Mouse (Mus musculus) right cerebral cortex, adult 18-20 months (tissue): ENCODE data around the gene Soga1.
A peak's percentile ranks its signal among the peaks of the same experiment; 100 is the strongest.

Experiments used
- DNase-seq: peaks from one replicate; pipeline ENCODE4 v3.0.0; 2022; ENCODE audit warnings: mixed read lengths

Soga1 gene

GRCm38 (mm10) chr2:157078059-157078792, 828 bp downstream of the Soga1 start:
- no peak for DNase-seq

- DNase-seq: peak; percentile 71
Measured at GRCm38 (mm10) chr2:157077641-157078058, 1.4 kb downstream of the Soga1 start.

GRCm38 (mm10) chr2:157077160-157077559, 1.9 kb downstream of the Soga1 start:
- no peak for DNase-seq

GRCm38 (mm10) chr2:157076585-157076984, 2.5 kb downstream of the Soga1 start:
- DNase-seq: no peak

GRCm38 (mm10) chr2:157075685-157076084, 3.4 kb downstream of the Soga1 start:
- DNase-seq: no peak

DNA sequence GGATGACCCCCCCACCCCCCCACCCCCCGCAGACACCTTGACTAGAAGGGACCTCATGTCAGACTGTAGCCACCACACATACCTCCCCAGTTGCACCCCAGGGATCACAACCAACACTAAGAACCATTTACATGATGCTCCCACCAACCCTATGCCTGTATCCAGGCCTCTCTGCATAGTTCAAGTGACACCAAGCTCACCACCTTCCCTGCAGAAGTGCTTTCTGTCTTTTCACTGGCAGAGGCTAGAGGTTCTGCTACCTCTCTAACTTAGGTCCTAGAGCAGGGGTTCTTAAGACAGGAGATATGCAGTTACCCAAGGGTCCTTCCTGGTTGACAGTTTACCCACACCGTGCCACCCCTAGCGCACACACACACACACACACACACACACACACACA, 3.8 kb downstream of the Soga1 start:
- DNase-seq: no peak

DNA sequence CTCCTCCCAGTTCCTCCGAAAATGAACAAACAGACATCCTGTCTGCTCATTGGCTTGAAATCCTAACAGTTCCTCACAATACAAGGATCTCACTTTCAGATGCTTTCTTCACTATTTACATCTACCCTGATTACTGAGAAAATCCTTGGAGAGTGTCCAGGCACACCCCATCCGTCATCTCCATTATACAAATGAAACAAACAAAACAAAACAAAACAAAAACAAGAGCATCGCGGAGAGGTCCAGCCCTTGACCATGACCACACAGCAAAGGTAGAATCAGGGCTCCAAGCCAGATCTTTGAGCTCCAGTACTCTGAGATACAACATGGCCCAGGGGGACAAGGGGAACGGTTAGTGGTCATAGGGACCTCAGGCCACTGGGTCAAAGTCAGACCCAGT, 4.3 kb downstream of the Soga1 start:
- DNase-seq: no peak

- DNase-seq: no peak
Measured at GRCm38 (mm10) chr2:157074186-157074724, 4.8 kb downstream of the Soga1 start.

DNA sequence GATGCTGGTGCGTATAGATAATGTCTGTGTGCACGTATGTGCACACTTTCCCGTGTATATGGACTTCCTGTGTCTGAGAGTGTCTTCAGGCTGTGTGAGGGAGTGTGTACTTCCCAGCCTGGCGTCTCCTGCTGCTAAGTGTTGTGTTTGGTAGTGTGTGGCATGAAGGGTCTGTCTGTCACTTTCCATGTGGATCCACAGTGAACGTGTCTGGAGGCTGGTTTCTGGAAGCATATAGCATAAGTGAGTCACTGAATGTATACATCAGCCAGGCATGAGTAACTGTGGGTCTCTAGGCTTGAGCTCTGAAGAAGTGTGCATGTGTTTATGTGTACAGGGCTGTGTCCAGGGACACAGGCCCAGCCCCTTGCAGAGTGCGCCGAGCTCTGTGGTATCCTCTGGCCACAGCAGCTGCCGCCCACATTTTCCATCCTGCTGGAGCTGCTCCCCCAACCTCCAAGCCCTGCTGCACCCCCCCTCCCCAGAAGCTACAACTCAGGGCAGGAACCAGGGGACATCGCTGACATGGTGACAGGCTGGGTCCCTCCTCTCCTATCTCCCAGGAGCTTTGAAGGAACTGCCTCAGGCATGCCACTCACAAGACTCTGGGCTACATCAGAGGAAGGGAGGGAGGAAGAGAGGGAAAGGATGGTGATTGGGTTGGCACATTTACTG, 5.5 kb downstream of the Soga1 start:
- DNase-seq: no peak

GRCm38 (mm10) chr2:157072316-157072990, 6.6 kb downstream of the Soga1 start:
- DNase-seq: no peak

GRCm38 (mm10) chr2:157071556-157071955, 7.5 kb downstream of the Soga1 start:
- DNase-seq: no peak

GRCm38 (mm10) chr2:157070365-157070764, 8.7 kb downstream of the Soga1 start:
- no peak for DNase-seq

- DNase-seq: no peak
Measured at GRCm38 (mm10) chr2:157069755-157070315, 9.2 kb downstream of the Soga1 start.

- DNase-seq: no peak
Measured at GRCm38 (mm10) chr2:157069355-157069735, 9.7 kb downstream of the Soga1 start.

DNA sequence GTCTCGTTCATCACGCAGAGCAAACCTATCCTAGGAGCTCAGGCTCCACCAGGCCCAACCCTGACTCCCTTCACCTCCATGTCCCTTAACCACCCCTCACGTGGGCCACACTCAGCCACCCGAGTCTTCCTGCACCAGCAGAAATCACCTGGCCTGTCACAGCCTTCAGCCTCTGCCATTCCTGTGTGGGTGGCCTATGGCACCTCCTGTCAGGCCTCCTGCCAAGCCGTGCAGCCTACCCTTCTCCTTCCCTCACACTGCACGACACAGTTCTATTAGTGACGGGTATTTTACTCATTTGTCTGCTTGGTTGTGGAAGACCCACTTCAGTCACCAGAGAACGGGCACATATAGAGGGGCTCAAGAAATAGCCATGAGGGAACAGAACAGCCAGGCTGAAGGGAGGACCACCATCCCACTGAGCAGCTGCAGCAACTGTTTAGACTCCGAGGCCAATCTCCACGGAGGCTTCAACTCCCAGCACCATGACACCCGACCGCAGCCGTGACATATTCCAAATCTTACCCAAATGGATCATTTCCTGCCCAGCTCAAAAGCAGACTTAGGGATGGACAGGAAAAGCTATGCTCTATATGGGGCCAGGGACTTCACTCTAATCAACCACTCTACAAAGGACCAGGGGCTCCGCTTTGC, 10.2 kb downstream of the Soga1 start:
- DNase-seq: no peak

GRCm38 (mm10) chr2:157066731-157067430, 12.2 kb downstream of the Soga1 start:
- no peak for DNase-seq

DNA sequence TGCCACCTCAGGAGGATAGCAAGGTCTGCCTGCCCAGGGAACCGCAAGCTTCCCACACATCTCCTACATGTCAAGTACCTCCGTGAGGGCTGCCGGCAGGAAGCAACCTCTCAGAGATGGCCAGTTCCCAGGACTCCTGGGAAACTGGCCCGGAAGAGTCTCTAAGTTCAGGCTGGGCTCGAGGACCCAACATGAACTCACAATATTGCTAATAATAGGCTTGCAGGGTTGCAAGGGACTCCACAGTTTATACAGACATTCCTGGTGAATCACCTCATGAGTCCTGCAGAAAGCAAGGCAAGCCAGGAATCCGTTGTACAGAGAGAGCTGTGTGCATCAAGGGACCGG, 13.2 kb downstream of the Soga1 start:
- DNase-seq: no peak

DNA sequence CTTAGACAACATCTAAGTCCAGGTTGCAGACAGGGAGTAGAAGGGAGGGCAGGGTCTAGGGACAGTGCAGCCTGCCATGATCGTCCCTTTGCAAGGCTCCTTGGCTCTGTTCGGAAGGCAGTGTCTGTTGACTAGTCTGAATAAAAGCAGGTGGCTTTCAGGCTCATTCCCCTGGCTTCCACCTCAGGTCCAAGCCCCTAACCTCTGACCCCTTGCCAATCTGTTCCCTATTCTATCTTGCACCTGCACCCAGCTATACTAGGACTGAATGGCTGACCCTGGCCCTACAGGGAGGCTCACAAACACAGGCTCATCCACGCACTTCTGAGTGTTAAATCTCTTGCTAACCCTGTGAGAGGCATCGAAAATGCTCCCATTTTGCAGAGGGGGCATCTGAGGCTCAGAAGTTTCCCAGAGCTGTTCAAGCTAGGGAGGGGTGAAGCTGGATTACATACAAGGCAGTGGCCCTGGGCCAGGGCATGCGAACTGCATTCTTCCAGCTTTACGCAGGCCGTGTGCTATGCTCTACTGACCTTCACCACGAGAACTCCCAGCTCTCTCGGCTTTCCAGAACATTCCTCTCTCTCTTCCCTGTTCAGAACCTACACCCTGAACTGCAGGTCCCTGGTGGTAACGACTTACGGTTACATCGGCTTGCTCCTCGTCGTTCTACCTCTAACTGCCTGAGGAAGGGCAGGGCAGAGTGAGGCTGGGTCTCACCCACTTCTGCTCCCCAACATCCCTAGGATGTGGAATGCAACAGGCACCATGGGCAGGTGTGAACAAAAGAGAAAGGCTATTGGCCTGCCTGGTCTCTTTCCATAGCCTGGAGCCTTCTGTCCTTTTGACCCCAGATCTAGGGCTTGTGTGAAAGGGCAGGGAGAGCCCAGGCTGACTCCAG, 13.8 kb downstream of the Soga1 start:
- no peak for DNase-seq

DNA sequence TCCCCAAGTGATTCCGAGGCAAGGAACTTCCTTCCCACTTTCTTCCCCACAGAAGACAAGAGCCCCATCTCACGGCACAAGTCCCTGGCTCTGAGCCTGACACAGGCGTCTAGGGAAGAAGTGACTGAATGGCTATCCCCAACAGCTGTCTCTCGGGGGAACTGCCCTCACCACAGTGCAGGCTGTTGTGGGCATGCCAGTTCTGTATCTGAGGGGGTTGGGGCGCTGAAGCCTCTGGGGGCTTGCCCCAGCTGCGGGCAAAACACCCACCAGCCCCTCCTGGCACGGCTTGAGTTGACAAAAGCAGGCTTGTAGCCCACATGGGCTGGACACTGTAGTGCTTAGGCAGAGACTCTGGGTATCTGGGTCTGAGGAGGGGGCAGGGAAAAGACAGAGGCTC, 14.9 kb downstream of the Soga1 start:
- peak; percentile 47 for DNase-seq

- DNase-seq: peak; percentile 39
Measured at GRCm38 (mm10) chr2:157063241-157063700, 15.8 kb downstream of the Soga1 start.
